Mouse (Mus musculus) thymus, postnatal 4 days (tissue): Measurements from ENCODE around the gene Ramp1.
A peak's percentile ranks its signal among the peaks of the same experiment; 100 is the strongest.

Source experiments
- DNase-seq: peaks from one replicate; pipeline ENCODE4 v3.0.0; 2021

Ramp1 gene

DNA sequence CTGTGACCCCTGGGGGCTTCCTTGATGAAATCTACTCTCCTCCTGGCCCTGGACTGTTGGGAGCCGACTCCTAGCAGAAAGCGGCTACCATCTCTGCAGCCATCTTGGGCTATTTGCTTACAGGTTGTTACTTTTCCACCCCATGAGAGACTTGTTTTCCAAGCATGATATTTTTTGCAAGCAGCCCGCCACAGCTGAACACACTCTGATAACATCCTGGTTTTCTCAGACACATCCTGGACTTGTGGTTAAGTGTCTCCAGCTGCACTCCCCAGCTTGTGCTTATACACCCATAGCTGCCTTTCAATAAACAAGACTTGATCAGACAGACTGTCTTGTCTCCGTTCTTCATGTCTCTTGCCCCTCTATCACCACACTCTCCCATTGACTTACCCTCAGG, 61.6 kb downstream of the Ramp1 start:
- DNase-seq, result peak; percentile 37

DNA sequence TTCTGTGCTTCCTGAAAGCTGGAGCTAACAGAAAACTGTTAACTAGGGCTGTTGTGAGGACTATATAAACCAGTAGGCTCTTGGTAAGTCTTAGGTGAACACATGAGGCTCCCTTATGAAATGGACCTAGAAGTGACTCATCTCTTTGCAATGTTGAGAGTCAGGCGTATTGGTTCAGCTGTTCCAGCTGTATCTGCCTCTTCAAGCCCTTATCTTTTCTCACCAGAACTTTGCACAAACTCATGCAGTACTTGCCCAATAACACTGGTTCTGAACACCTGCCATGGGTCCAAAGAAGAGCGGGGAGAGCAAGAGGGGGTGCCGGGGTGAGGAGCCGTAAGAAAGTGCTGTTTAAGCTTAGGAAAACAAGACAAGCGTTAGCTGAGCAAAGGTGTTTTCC, 68.6 kb downstream of the Ramp1 start:
- no peak for DNase-seq

DNA sequence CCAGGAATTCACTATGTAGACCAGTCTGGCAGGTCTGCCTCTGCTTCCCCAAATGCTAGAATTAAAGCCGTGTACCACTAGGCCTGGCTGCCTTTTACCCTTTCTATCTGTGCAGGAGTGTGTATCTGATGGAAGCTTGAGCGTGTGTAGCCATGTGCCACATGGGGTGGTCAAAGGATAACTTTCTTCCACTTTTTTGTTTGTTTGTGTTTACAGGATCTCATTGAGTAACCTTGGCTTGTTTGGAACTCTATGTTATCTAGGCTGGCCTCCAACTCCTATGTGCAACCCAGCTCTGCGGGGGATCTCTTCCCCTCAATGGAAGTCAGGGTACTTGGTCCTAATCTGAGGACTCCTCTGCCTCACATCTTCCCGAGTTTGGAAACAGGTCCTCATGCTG, 69.3 kb downstream of the Ramp1 start:
- no peak for DNase-seq

DNA sequence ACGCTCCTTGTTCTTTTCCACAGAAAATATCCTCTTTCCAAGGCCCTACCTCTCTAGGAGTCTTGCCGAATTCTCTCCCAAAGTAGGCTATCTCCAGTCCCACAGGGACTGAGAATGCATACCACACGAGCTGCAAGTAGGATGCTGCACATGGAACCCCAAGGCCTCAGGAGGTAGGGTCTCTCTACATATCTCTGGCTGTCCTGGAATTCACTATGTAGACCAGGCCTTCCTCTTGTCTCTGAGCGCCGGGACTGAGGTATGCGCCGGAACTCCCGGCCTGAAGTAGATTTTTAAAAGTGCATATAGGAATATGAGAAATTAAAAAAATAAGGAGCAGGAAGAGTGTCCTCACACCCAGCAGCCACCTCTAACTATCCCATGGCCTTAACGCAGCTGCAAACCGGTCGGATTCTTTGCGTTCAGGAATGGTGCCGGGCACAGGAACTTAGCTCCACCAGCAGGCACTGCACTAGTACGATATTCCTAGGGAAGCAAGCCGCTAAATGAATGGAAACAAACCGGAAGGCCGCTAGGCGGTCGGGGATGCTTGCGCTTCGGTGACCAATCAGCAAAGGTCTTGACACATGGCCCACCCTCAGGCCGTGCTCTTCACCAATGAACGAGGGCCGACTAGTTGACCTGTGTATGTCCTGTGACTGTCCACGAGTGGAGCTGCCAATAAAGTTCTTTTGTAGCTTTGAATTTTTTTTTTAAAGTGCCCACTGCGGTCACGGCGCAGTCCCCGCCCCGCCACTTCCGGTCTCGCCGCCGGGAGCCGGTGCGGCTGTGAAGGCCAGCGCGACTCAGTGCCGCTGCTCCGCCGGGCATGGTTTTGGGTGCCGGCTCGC, 70.2 kb downstream of the Ramp1 start, which contains the start of gene Ube2f:
TSS of gene Ube2f (plus strand) at position 741 of the 851 bp plus-strand sequence.
- peak; percentile 86 for DNase-seq

DNA sequence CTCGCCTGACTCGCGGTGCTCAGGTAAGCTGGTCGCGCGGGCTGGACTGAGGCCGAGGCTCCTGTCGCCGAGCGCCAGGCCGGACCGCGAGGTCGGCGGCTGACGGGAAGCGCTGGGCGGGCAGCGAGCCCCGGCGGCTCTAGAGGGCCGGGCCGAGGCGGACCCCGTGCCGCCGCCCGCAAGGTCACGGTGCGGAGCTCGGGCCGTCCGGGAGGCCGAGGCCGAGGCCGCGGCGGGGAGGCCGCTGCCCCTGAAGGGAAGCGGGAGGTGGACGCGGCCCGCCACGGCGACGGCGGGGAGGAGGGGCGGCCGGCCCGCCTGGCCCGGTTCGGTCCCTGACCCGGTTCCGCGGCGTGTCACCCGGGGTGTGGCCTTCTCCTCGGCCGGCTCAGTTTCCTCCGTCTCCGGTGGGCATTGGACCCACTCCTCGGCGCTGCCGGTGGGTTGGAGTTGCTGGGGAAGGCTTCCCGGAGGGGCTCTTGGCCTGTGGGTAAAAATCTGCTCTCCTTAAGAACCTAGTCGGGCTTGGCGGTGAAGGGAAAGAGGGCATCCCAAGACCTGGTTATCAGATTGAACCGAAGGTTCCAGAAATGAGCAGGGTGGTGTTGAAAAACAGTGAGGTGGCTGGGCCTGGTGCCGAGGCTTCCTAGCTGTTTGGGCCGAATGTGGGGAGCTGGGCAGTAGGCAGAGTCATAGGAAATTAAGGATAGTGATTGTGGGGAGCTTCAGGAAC, 71.0 kb downstream of the Ramp1 start:
- peak; percentile 62 for DNase-seq

DNA sequence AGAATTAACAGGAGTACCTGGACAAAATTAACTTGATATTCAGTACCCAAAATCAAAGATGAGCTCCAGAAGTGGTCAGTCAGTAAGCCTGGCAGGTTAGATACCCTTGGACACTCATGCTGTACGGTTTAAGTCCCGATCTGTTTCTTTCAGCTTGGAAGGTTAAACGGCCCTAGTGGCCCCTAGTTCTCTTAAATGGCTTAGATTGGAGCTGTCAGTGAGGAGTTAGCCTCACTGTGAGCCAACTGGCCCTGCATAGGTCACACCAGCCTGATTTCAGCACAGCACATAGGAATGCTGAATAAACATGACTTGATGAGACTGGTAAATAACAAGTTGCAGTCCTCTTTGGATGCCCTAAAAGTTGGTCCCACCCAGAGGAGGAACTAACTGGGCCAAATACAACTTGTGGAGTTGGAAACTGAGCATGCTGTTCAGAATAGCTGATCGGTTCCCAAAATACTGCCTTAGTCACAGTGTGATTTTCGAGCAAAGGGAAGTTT, 71.6 kb downstream of the Ramp1 start:
- DNase-seq, result no peak

DNA sequence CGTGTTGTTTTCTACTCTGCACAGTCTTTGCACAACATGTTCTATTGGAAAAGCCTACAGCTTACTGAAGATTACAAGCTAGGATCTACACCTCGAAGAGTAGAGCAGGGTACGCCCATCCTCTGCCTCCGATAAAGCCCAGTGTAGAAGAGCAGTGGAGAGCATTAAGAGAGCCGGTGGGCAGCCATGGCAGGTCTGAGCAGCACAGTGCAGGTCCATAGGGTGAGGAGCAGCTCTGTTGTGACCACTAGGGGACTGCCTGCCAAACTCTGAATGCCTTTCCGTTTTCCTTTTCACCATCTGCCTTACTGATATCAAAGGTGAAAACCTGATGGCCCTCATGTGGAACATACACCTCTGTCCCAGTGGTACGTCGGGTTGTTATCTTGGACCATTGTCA, 72.3 kb downstream of the Ramp1 start:
- DNase-seq, result no peak

DNA sequence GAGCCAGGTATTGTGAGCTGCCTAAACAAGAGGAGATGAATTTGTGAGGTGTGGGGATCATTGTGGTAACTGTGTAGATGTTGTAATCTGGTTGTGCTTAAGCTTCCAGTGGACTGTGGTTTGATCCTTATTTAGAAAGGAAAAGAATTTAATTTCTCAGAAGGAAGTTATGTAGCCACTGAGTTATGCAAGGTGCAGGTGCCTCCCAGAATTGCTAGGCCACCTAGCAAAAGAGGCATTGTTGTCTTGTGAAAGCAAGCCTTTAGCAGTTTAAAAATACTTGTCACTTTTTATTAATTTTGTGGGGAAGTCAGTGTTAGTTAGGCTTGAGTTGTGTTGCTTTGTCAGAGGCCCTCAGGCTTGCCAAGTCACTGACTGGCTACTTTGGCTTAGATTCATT, 78.3 kb downstream of the Ramp1 start:
- DNase-seq, result no peak

DNA sequence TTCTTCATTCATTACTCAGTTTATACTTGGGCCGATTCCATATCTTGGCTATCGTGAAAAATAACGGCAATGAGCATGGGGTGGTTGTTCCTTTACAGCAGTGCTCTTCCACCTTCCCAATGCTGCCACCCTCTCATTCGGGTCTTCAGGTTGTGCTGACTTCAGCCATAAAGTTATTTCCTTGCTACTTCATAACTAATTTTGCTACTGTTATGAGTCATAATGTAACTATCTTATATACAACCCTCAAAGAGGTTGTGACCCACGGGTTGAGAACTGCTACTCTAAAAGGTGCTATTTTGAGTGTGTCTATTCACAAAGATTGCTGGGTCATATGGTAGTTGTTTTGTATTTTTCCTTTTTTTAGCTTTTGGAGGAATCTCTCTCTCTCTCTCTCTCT, 80.2 kb downstream of the Ramp1 start:
- no peak for DNase-seq

DNA sequence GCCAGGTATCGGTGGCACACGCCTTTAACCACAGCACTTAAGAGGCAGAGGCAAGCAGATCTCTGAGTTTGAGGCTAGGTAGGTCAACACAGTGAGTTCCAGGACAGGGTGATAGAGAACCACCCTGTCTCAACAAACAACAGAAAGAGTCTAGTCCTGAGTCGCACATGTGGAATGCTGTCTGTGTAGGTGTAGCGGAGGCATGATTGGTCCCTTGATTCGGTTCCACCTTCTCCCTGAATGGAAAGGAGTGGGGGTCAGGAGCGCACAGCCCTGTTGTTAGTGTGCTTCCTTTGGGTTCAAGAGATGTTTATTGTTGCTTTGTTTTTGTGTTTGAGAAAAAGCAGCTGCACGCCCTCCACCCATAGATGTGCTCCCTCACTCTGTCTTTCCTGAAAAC, 82.9 kb downstream of the Ramp1 start:
- DNase-seq, result no peak

DNA sequence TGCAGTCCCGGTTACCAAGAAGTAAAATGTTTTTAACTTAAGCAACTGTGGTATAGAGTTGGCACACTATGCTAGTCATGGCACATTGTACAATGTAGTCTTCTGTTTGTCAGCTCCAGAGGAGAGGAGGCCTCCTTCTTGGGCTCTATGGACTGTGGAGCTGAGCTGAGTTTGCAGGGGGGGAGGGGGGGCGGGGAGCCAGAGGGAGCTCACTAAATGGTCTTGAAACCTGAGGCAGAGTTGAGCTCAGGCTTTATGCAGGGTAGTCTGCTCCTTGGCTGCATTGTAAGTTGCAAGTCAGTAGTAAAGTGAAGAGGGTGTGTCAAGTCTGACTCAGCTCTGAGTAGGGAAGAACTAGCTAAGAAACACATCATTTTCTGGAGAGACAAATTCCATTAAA, 92.6 kb downstream of the Ramp1 start:
- no peak for DNase-seq
